Mouse (Mus musculus) embryonic facial prominence, embryonic 15.5 days (tissue): ENCODE results near the gene Gm10061. TPM values are rescaled to one million over a fixed set of nuclear protein-coding genes. Genes with fewer than 3 reads are reported as not detected.
"Not testable (repeated sequence)": the region's sequence is repeated elsewhere in the genome, so short reads cannot be mapped to it uniquely, and the experiment has no call there.

ENCODE experiments used
- ATAC-seq: fragments of 200-750 bp; cut with Nextera tagmentation; 2 replicates; pipeline ENCODE4 v1.8.0; 2017; ENCODE audit warnings: low read depth, moderate TSS enrichment; ENCODE audit not compliant: insufficient number of reproducible peaks, low FRiP score, low TSS enrichment
- H3K27ac ChIP-seq: fragments of 300-500 bp; sonication (generic); replicated peaks from 2 replicates; pipeline ENCODE4 v1.5.1; 2015; ENCODE audit warnings: mild to moderate bottlenecking, inconsistent platforms
- H3K27me3 ChIP-seq: fragments of 300-500 bp; sonication (generic); 2 replicates; pipeline ENCODE4 v1.6.1; 2015; ENCODE audit warnings: inconsistent platforms
- H3K36me3 ChIP-seq: fragments of 300-500 bp; sonication (generic); 2 replicates; pipeline ENCODE4 v1.6.1; 2015; ENCODE audit warnings: mild to moderate bottlenecking, inconsistent platforms
- H3K4me1 ChIP-seq: fragments of 300-500 bp; sonication (generic); 2 replicates; pipeline ENCODE4 v1.6.1; 2015; ENCODE audit warnings: inconsistent platforms
- H3K4me2 ChIP-seq: fragments of 300-500 bp; sonication (generic); replicated peaks from 2 replicates; pipeline ENCODE4 v1.6.1; 2015; ENCODE audit warnings: mild to moderate bottlenecking, inconsistent platforms
- H3K4me3 ChIP-seq: fragments of 300-500 bp; sonication (generic); replicated peaks from 2 replicates; pipeline ENCODE4 v1.5.1; 2015; ENCODE audit warnings: mild to moderate bottlenecking, inconsistent platforms
- H3K9ac ChIP-seq: fragments of 300-500 bp; sonication (generic); 2 replicates; pipeline ENCODE4 v1.6.1; 2015; ENCODE audit warnings: inconsistent platforms
- H3K9me3 ChIP-seq: fragments of 300-500 bp; sonication (generic); replicated peaks from 2 replicates; pipeline ENCODE4 v1.6.1; 2016; ENCODE audit warnings: inconsistent platforms
- WGBS: fragments of 180-500 bp; shearing (Covaris S2); methylation state at CpG from one replicate; pipeline ENCODE4 v1.1.7; 2015; 5-methylcytosine and 5-hydroxymethylcytosine counted together
- polyA plus RNA-seq: library from polyadenylated mRNA; unstranded; fragments of >200 nt; fragmentation: Nextera tagmentation; extraction: Ambion mirVana; gene quantifications from 2 replicates; pipeline ENCODE4 v1.2.1, GENCODE M21; 2015

The Gm10061 gene
- 1.8 TPM in 1 of 2 replicates, not detected in the other for polyA plus RNA-seq

DNA sequence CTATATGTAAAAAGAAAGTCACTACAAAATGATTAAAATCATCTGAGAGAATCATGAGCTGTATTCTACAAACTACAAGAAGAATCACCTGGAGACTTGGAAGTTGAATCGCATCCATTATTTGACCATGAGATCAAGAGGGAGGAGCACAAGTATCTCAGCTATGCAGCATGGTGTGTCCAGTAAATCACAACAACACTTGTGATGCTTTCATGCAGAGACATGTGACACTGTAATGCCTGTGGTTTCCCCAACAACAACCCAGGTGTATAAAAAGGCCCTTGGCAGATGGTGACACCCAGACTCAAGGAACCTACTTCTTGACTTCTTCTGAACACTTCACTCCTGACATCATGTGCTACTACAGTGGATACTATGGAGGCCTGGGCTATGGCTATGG is at the start of gene Gm10061:
Gene Gm10061 (plus strand): TSS at position 301 of the 400 bp plus-strand sequence.
- H3K27ac ChIP-seq = no peak within 1 kb of the TSS
- no peak within 1 kb of the TSS for H3K4me3 ChIP-seq
- H3K9ac ChIP-seq = no peak within 1 kb of the TSS
- no peaks in the 10 kb centered on the region for H3K36me3 ChIP-seq
- no peak within 1 kb of the TSS for H3K4me2 ChIP-seq
- no peaks in the 10 kb centered on the region for H3K4me1 ChIP-seq
- no peak for ATAC-seq
- no peaks in the 10 kb centered on the region for H3K27me3 ChIP-seq
- WGBS = 92% methylated on average over 1 of the region's 1 CpGs
- H3K9me3 ChIP-seq = no peaks in the 10 kb centered on the region

DNA sequence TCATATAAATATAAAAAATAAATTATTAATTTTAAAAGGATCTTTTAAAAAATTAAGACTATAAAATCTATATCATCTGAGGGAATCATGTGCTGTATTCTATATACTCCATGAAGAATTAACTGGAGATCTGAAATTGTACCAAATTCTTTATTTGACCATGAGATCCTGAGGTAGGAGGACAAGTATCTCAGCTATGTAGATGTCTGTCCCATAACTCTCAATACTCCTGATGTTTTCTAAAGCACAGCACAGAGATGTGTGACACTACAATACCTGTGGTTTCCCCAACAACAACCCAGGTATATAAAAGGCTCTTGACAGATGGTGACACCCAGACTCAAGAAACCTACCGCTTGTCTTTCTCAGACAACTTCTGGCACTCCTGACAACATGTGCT is 10.3 kb upstream of the Gm10061 start, which contains the start of gene Gm6358:
Gene Gm6358 (plus strand): TSS at position 301 of the 400 bp plus-strand sequence.
- Histone ChIP-seq H3K4me3 (no peak within 1 kb of the TSS), H3K4me1 (no peaks in the 10 kb centered on the region), H3K27ac (no peak within 1 kb of the TSS), H3K4me2 (no peak within 1 kb of the TSS), H3K27me3 (no peaks in the 10 kb centered on the region), H3K36me3 (no peaks in the 10 kb centered on the region), H3K9me3 (no peaks in the 10 kb centered on the region), H3K9ac (no peak within 1 kb of the TSS)
- no peak for ATAC-seq
- WGBS = 93% methylated on average over 1 of the region's 1 CpGs

- Histone ChIP-seq H3K27ac (no peak within 1 kb of the TSS), H3K4me3 (no peak within 1 kb of the TSS), H3K4me2 (no peak within 1 kb of the TSS), H3K4me1 (no peaks in the 10 kb centered on the region), H3K36me3 (no peaks in the 10 kb centered on the region), H3K9ac (no peak within 1 kb of the TSS), H3K9me3 (no peaks in the 10 kb centered on the region), H3K27me3 (no peaks in the 10 kb centered on the region)
- 86% methylated on average over 4 of the region's 4 CpGs for WGBS
- no peak for ATAC-seq
These were observed 6.8 kb downstream of the Gm10061 start, which contains the start of gene Gm9789 for GRCm38 (mm10) chr16:89157652-89158051. Gene Gm9789, plus strand, starts transcription at chr16:89157952.

- not testable (repeated sequence) for H3K9ac ChIP-seq, H3K4me3 ChIP-seq, H3K4me1 ChIP-seq, H3K4me2 ChIP-seq, H3K27me3 ChIP-seq, H3K36me3 ChIP-seq, H3K27ac ChIP-seq, H3K9me3 ChIP-seq, ATAC-seq
These were observed 18.3 kb downstream of the Gm10061 start, which contains the start of gene Gm7735 for GRCm38 (mm10) chr16:89169190-89169589. Gene Gm7735, plus strand, starts transcription at chr16:89169490.

GRCm38 (mm10) chr16:89174435-89174834 is 23.5 kb downstream of the Gm10061 start, which contains the start of gene 1110057P08Rik:
Gene 1110057P08Rik, plus strand, starts transcription at chr16:89174735.
- WGBS = 72% methylated on average over 2 of the region's 2 CpGs
- H3K4me3 ChIP-seq = no peak within 1 kb of the TSS
- H3K9ac ChIP-seq = no peak within 1 kb of the TSS
- H3K27me3 ChIP-seq = no peaks in the 10 kb centered on the region
- H3K4me2 ChIP-seq = no peak within 1 kb of the TSS
- no peaks in the 10 kb centered on the region for H3K36me3 ChIP-seq
- H3K9me3 ChIP-seq = no peaks in the 10 kb centered on the region
- no peak for ATAC-seq
- H3K27ac ChIP-seq = no peak within 1 kb of the TSS
- no peaks in the 10 kb centered on the region for H3K4me1 ChIP-seq

GRCm38 (mm10) chr16:89188621-89189020 is 37.7 kb downstream of the Gm10061 start:
- H3K4me3 ChIP-seq = no peak overlapping the region
- H3K27ac ChIP-seq = no peak overlapping the region
- no peaks in the 10 kb centered on the region for H3K4me1 ChIP-seq
- no peak overlapping the region for H3K4me2 ChIP-seq
- H3K36me3 ChIP-seq = no peaks in the 10 kb centered on the region
- no peak overlapping the region for H3K9ac ChIP-seq
- 81% methylated on average over 4 of the region's 4 CpGs for WGBS
- no peaks in the 10 kb centered on the region for H3K9me3 ChIP-seq
- no peaks in the 10 kb centered on the region for H3K27me3 ChIP-seq
- no peak for ATAC-seq

Other genes starting within 250 kb of the Gm10061 start
- gene Krtap19-9b, start 218.8 kb upstream of the Gm10061 start, polyA plus RNA-seq = 0.70 TPM in 1 of 2 replicates, not detected in the other
- 0.29 and 0.30 TPM in 2 replicates for gene Krtap16-3, start 188.2 kb upstream of the Gm10061 start, polyA plus RNA-seq
- 12.1 and 30.8 TPM in 2 replicates for gene Krtap22-2, start 140.3 kb upstream of the Gm10061 start, polyA plus RNA-seq
- 12.6 and 33.0 TPM in 2 replicates for gene Gm10229, start 135.8 kb upstream of the Gm10061 start, polyA plus RNA-seq
- 1.7 and 5.2 TPM in 2 replicates for gene Krtap6-1, start 119.4 kb upstream of the Gm10061 start, polyA plus RNA-seq
- 3.1 and 7.4 TPM in 2 replicates for gene Gm10228, start 109.6 kb upstream of the Gm10061 start, polyA plus RNA-seq
- 2.6 and 6.2 TPM in 2 replicates for gene Krtap6-5, start 103.2 kb upstream of the Gm10061 start, polyA plus RNA-seq
- 0.51 and 3.3 TPM in 2 replicates for gene 1110025L11Rik, start 87.1 kb upstream of the Gm10061 start, polyA plus RNA-seq
- 1.3 and 3.1 TPM in 2 replicates for gene Krtap6-3, start 67.1 kb upstream of the Gm10061 start, polyA plus RNA-seq
- gene Gm6358, start 10.2 kb upstream of the Gm10061 start, polyA plus RNA-seq = 1.5 TPM in 1 of 2 replicates, not detected in the other
- gene Gm9789, start 6.9 kb downstream of the Gm10061 start, polyA plus RNA-seq = not detected in 2 replicates
- gene Gm7735, start 18.4 kb downstream of the Gm10061 start, polyA plus RNA-seq = not detected in 2 replicates
- gene 1110057P08Rik, start 23.6 kb downstream of the Gm10061 start, polyA plus RNA-seq = not detected in 2 replicates
- 0.46 and 0.57 TPM in 2 replicates for gene Krtap20-2, start 54.8 kb downstream of the Gm10061 start, polyA plus RNA-seq